Mouse (Mus musculus) kidney, embryonic 16.5 days (tissue): Measurements from ENCODE around the gene Zfp446. TPM values are rescaled to one million over a fixed set of nuclear protein-coding genes. Genes with fewer than 3 reads are reported as not detected.
"Not testable (repeated sequence)": the region's sequence is repeated elsewhere in the genome, so short reads cannot be mapped to it uniquely, and the experiment has no call there.

ENCODE experiments used
- ATAC-seq: fragments of 200-750 bp; cut with Nextera tagmentation; 2 replicates; pipeline ENCODE4 v1.8.0; 2017; ENCODE audit warnings: moderate TSS enrichment; ENCODE audit not compliant: low FRiP score, low TSS enrichment
- H3K27ac ChIP-seq: fragments of 300-500 bp; sonication (generic); 2 replicates; pipeline ENCODE4 v1.5.1; 2014; ENCODE audit warnings: low read length
- H3K27me3 ChIP-seq: fragments of 300-500 bp; sonication (generic); 2 replicates; pipeline ENCODE4 v1.6.1; 2014; ENCODE audit warnings: low read length, control low read depth, mixed read lengths; ENCODE audit not compliant: insufficient read depth
- H3K36me3 ChIP-seq: fragments of 300-500 bp; sonication (generic); 2 replicates; pipeline ENCODE4 v1.6.1; 2014; ENCODE audit warnings: low read length, control low read depth, mixed read lengths; ENCODE audit not compliant: insufficient read depth
- H3K4me1 ChIP-seq: fragments of 300-500 bp; sonication (generic); 2 replicates; pipeline ENCODE4 v1.6.1; 2014; ENCODE audit warnings: low read length, control low read depth, mixed read lengths; ENCODE audit not compliant: insufficient read depth
- H3K4me2 ChIP-seq: fragments of 300-500 bp; sonication (generic); replicated peaks from 2 replicates; pipeline ENCODE4 v1.6.1; 2014; ENCODE audit warnings: low read depth, low read length
- H3K4me3 ChIP-seq: fragments of 300-500 bp; sonication (generic); 2 replicates; pipeline ENCODE4 v1.5.1; 2014; ENCODE audit warnings: mild to moderate bottlenecking, low read length
- H3K9ac ChIP-seq: fragments of 300-500 bp; sonication (generic); replicated peaks from 2 replicates; pipeline ENCODE4 v1.6.1; 2014; ENCODE audit warnings: low read length
- H3K9me3 ChIP-seq: fragments of 300-500 bp; sonication (generic); 2 replicates; pipeline ENCODE4 v1.6.1; 2016; ENCODE audit warnings: low read length, control low read depth
- WGBS: fragments of 180-500 bp; shearing (Covaris S2); extraction: QIAGEN DNeasy Blood & Tissue Kit; methylation state at CpG from one replicate; pipeline ENCODE4 v1.1.7; 2014; 5-methylcytosine and 5-hydroxymethylcytosine counted together
- polyA plus RNA-seq: library from polyadenylated mRNA; unstranded; fragments of >200 nt; fragmentation: Nextera tagmentation; extraction: Ambion mirVana; gene quantifications from 2 replicates; pipeline ENCODE4 v1.2.1, GENCODE M21; 2015

Gene Zfp446
- polyA plus RNA-seq, result 12.4 and 14.4 TPM in 2 replicates

- WGBS, result under 1% methylated on average over 49 of the region's 49 CpGs
- Histone ChIP-seq H3K9ac (peak within 1 kb of the TSS; percentile 83), H3K27ac (peak within 1 kb of the TSS; percentile 96), H3K4me1 (peaks cover 15% of the 10 kb centered on the region), H3K4me2 (peak within 1 kb of the TSS; percentile 78), H3K4me3 (peak within 1 kb of the TSS; percentile 74), H3K9me3 (no peaks in the 10 kb centered on the region), H3K27me3 (no peaks in the 10 kb centered on the region), H3K36me3 (no peaks in the 10 kb centered on the region)
- ATAC-seq, result peak; percentile 98
These were observed at the start of gene Zfp446 for GRCm38 (mm10) chr7:12977682-12978389. Gene Zfp446, plus strand, starts transcription at chr7:12977848.

GRCm38 (mm10) chr7:12933615-12934140 is 44.0 kb upstream of the Zfp446 start:
- Histone ChIP-seq H3K27ac (no peak overlapping the region), H3K4me1 (no peaks in the 10 kb centered on the region), H3K9ac (no peak overlapping the region), H3K4me2 (no peak overlapping the region), H3K9me3 (no peaks in the 10 kb centered on the region), H3K36me3 (no peaks in the 10 kb centered on the region), H3K27me3 (no peaks in the 10 kb centered on the region), H3K4me3 (no peak overlapping the region)
- ATAC-seq, result no peak
- WGBS, result 70% methylated on average over 4 of the region's 4 CpGs

- WGBS, result 75% methylated on average over 3 of the region's 3 CpGs
These were observed 42.8 kb upstream of the Zfp446 start for GRCm38 (mm10) chr7:12934808-12935207.

GRCm38 (mm10) chr7:12937254-12937803 is 40.3 kb upstream of the Zfp446 start:
- H3K27ac ChIP-seq, H3K4me2 ChIP-seq, ATAC-seq, H3K36me3 ChIP-seq, H3K9ac ChIP-seq, H3K27me3 ChIP-seq, H3K4me1 ChIP-seq, H3K9me3 ChIP-seq, H3K4me3 ChIP-seq: not testable (repeated sequence)
- 77% methylated on average over 3 of the region's 4 CpGs for WGBS

More at GRCm38 (mm10) chr7:12934808-12935207, 42.8 kb upstream of the Zfp446 start:
- ATAC-seq, result no peak
- H3K36me3 ChIP-seq, result no peaks in the 10 kb centered on the region
- H3K4me1 ChIP-seq, result no peaks in the 10 kb centered on the region
- H3K9ac ChIP-seq, result no peak overlapping the region
- H3K27ac ChIP-seq, result no peak overlapping the region
- H3K4me3 ChIP-seq, result no peak overlapping the region
- H3K4me2 ChIP-seq, result no peak overlapping the region
- H3K27me3 ChIP-seq, result no peaks in the 10 kb centered on the region
- H3K9me3 ChIP-seq, result no peaks in the 10 kb centered on the region

GRCm38 (mm10) chr7:12940599-12940998 is 37.0 kb upstream of the Zfp446 start:
- no peak overlapping the region for H3K4me3 ChIP-seq

GRCm38 (mm10) chr7:12943488-12943887 is 34.2 kb upstream of the Zfp446 start:
- H3K27me3 ChIP-seq, result no peaks in the 10 kb centered on the region
- H3K9ac ChIP-seq, result no peak overlapping the region
- H3K36me3 ChIP-seq, result no peaks in the 10 kb centered on the region
- H3K4me2 ChIP-seq, result no peak overlapping the region
- no peaks in the 10 kb centered on the region for H3K4me1 ChIP-seq
- H3K27ac ChIP-seq, result no peak overlapping the region
- no peak overlapping the region for H3K4me3 ChIP-seq
- ATAC-seq, result no peak
- H3K9me3 ChIP-seq, result no peaks in the 10 kb centered on the region

More at GRCm38 (mm10) chr7:12940599-12940998, 37.0 kb upstream of the Zfp446 start:
- H3K36me3 ChIP-seq, result no peaks in the 10 kb centered on the region
- H3K27ac ChIP-seq, result no peak overlapping the region
- no peaks in the 10 kb centered on the region for H3K9me3 ChIP-seq
- H3K27me3 ChIP-seq, result no peaks in the 10 kb centered on the region
- 84% methylated on average over 4 of the region's 4 CpGs for WGBS
- ATAC-seq, result no peak
- no peak overlapping the region for H3K9ac ChIP-seq
- no peak overlapping the region for H3K4me2 ChIP-seq
- H3K4me1 ChIP-seq, result no peaks in the 10 kb centered on the region

GRCm38 (mm10) chr7:12949032-12949871 is 28.4 kb upstream of the Zfp446 start:
- WGBS, result 6% methylated on average over 35 of the region's 35 CpGs
- ATAC-seq, result peak; percentile 98
- Histone ChIP-seq H3K9me3 (no peaks in the 10 kb centered on the region), H3K36me3 (no peaks in the 10 kb centered on the region), H3K27ac (peak overlapping the region; percentile 84), H3K4me2 (peak overlapping the region; percentile 94), H3K4me1 (peaks cover 9% of the 10 kb centered on the region), H3K27me3 (no peaks in the 10 kb centered on the region), H3K9ac (peak overlapping the region; percentile 80), H3K4me3 (peak overlapping the region; percentile 61)

GRCm38 (mm10) chr7:12949872-12950229 is 27.8 kb upstream of the Zfp446 start:
- Histone ChIP-seq H3K4me3 (peak overlapping the region; percentile 61), H3K36me3 (no peaks in the 10 kb centered on the region), H3K4me2 (peak overlapping the region; percentile 94), H3K27ac (peak overlapping the region; percentile 84), H3K9ac (peak overlapping the region; percentile 80), H3K4me1 (peaks cover 9% of the 10 kb centered on the region), H3K27me3 (no peaks in the 10 kb centered on the region), H3K9me3 (no peaks in the 10 kb centered on the region)
- 3% methylated on average over 16 of the region's 16 CpGs for WGBS
- peak; percentile 5; the same call in 1 of the 2 replicates for ATAC-seq

GRCm38 (mm10) chr7:12954896-12955295 is 22.8 kb upstream of the Zfp446 start:
- Histone ChIP-seq H3K4me1 (peaks cover 8% of the 10 kb centered on the region), H3K4me2 (no peak overlapping the region), H3K4me3 (no peak overlapping the region), H3K27me3 (no peaks in the 10 kb centered on the region), H3K9me3 (no peaks in the 10 kb centered on the region), H3K27ac (no peak overlapping the region), H3K36me3 (no peaks in the 10 kb centered on the region), H3K9ac (no peak overlapping the region)
- ATAC-seq, result no peak
- 48% methylated on average over 3 of the region's 3 CpGs for WGBS
